Mouse (Mus musculus): ENCODE measurements around the gene Mdk.

- TF ChIP-seq CTCF (IDR thresholded peaks at IDR 0.05; ENCODE audit: insufficient read depth, low read depth, low read length) (no peak), POLR2A (IDR thresholded peaks at IDR 0.05; ENCODE audit: insufficient read depth, low read depth, low read length) (no peak)
These were observed 2.6 kb downstream of the Mdk start for GRCm38 (mm10) chr2:91929455-91929854.

Measured in olfactory bulb, adult 2 months (tissue).